Mouse (Mus musculus) inflammation-experienced regulatory T-cells (primary cell): Measurements from ENCODE around the gene Olfr199. TPM values are rescaled to one million over a fixed set of nuclear protein-coding genes. Genes with fewer than 3 reads are reported as not detected.

Experiments used
- polyA plus RNA-seq, 2 experiments: library from polyadenylated mRNA; unstranded; fragments of 100-300 nt; shearing (Covaris generic); gene quantifications; one replicate each; pipeline ENCODE4 v1.2.1; 2017

Gene Olfr199
- not detected for polyA plus RNA-seq

DNA sequence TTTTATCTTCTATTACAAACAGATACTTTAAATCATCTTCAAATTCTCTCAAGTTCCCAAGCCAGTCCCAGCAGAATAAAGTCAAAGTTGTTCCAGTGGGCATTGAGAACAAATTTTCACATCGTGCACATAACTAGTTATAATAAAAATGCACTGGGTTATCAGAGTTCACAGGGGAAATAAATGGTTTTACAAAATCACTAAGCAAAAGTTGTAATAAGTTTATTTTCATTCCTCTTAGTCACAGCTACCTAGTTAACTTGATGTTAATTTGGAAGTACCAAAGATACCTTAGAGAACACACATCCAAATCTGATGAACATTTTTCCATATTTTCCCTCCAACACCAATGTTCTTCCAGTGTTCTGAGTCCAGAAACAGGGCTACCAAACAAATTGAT, at the start of gene Olfr199:
Olfr199 (minus strand) TSS at position 101 of the 400 bp plus-strand sequence.

GRCm38 (mm10) chr16:59203433-59203832, 16.1 kb downstream of the Olfr199 start, which contains the start of gene Olfr198:
Olfr198 (minus strand) TSS chr16:59203533.

DNA sequence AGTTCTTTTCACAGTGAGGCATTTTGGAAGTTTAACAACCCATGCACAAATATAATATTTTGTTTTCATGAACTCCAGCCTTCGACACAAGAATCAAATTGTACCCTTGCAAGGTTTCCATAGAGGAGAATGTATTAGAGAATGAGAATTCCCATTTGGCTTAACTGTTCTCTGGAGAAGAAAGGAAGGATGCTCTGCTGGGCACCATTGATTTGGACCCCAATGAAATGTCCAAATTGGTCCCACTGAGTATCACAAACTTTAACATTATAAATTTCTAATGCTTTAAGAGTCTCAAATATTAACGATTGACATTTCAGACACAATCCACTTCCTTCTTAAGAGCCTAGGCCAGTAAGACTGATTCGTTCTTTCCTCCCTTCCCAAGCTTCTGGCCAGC, 49.2 kb downstream of the Olfr199 start, which contains the start of gene Olfr196:
Olfr196 (minus strand) TSS at position 101 of the 400 bp plus-strand sequence.

Other genes with a start within 250 kb of the Olfr199 start
- under 1 TPM in 1 of 2 experiments, not detected in 1; 0.24 TPM for gene Olfr183, start 224.4 kb downstream of the Olfr199 start, polyA plus RNA-seq
- gene Olfr186, start 189.5 kb downstream of the Olfr199 start, polyA plus RNA-seq = under 1 TPM in 1 of 2 experiments, not detected in 1; 0.18 TPM
- under 1 TPM in 1 of 2 experiments, not detected in 1; 0.92 TPM for gene Olfr187, start 180.0 kb downstream of the Olfr199 start, polyA plus RNA-seq
- gene Olfr190, start 141.8 kb downstream of the Olfr199 start, polyA plus RNA-seq = under 1 TPM; 0.05 to 0.07 TPM
- gene Olfr191, start 129.9 kb downstream of the Olfr199 start, polyA plus RNA-seq = under 1 TPM in 1 of 2 experiments, not detected in 1; 0.20 TPM
- gene Olfr193, start 107.9 kb downstream of the Olfr199 start, polyA plus RNA-seq = not detected
- gene Olfr194, start 98.7 kb downstream of the Olfr199 start, polyA plus RNA-seq = under 1 TPM in 1 of 2 experiments, not detected in 1; 0.18 TPM
- not detected for gene Olfr195, start 72.7 kb downstream of the Olfr199 start, polyA plus RNA-seq
- 1 to 10 TPM in 1 of 2 experiments, under 1 TPM in 1; 0.30 to 2.8 TPM for gene Olfr196, start 49.3 kb downstream of the Olfr199 start, polyA plus RNA-seq
- not detected for gene Olfr198, start 16.2 kb downstream of the Olfr199 start, polyA plus RNA-seq
- gene Olfr201, start 52.9 kb upstream of the Olfr199 start, polyA plus RNA-seq = under 1 TPM in 1 of 2 experiments, not detected in 1; 0.18 TPM
- under 1 TPM in 1 of 2 experiments, not detected in 1; 0.84 TPM for gene Olfr202, start 67.0 kb upstream of the Olfr199 start, polyA plus RNA-seq
- gene Olfr203, start 79.1 kb upstream of the Olfr199 start, polyA plus RNA-seq = not detected
- under 1 TPM in 1 of 2 experiments, not detected in 1; 0.22 TPM for gene Olfr204, start 98.5 kb upstream of the Olfr199 start, polyA plus RNA-seq
- not detected for gene Olfr205, start 111.4 kb upstream of the Olfr199 start, polyA plus RNA-seq
- gene Olfr206, start 129.5 kb upstream of the Olfr199 start, polyA plus RNA-seq = under 1 TPM in 1 of 2 experiments, not detected in 1; 0.59 TPM
- not detected for gene Olfr209, start 144.2 kb upstream of the Olfr199 start, polyA plus RNA-seq
- gene Gabrr3, start 187.6 kb upstream of the Olfr199 start, polyA plus RNA-seq = under 1 TPM; 0.07 to 0.29 TPM